Mouse (Mus musculus) adrenal gland (tissue): ENCODE data around the gene Grin2b.

ENCODE experiments used
- intact Hi-C: fragments of 180-260 bp; cut with DNase I; formaldehyde crosslinking; loops from one replicate; pipeline ENCODE4 v1.15.1; 2025

Grin2b gene

DNA sequence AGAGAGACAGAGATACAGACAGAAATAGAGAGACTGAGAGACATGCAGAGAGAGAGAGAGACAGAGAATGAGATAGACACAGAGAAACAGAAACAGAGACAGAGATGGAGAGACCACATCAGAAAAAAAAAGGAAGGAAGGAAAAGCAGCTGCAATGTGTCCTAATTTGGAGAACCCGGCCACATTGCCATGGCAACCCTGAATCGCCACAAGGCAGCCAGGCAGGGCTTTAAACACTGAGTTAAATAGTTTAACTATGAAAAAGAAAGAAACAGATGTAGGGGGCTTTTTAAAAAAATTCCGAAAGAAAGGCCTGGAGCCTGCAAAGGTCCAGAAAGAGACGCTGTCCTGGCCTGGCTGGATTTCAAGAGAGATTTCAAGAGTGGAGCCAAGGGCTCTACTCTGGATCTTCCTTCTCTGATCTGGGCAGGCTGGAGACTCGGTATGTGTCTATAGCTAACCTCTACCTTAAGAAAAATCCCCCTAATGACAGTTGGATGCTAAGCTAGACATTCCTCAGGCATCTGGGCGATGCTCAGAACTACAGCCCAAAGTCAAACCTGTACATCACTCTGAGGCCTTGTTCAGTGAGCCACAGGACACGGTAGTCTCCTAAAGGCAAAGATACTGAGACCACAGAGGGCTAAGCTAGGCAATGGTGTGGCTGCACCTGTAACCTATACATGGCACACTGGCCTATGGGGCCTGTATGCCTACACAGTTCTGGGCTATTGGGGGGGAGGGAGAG is 162.8 kb downstream of the Grin2b start:
- intact Hi-C loops: no loop called here

DNA sequence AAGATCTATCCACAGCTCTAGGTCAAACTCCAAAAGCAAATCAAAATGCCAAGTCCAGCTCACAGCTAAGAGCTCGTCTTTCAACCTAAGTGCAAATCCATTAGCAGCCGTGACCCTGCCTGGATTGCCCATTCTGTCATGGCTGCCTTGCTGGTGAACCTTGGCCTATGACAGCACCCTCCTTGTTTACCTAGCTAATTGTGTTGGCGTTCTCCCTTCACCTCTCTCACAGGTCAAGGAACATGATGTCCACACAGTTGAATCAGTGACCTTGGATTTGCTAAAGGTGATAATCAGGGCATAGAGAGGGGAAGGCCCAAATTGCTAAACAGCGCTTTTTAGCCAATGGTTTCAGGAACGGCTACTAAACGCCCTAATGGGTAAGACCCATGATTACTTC is 165.2 kb downstream of the Grin2b start:
- intact Hi-C loops: no loop called here

DNA sequence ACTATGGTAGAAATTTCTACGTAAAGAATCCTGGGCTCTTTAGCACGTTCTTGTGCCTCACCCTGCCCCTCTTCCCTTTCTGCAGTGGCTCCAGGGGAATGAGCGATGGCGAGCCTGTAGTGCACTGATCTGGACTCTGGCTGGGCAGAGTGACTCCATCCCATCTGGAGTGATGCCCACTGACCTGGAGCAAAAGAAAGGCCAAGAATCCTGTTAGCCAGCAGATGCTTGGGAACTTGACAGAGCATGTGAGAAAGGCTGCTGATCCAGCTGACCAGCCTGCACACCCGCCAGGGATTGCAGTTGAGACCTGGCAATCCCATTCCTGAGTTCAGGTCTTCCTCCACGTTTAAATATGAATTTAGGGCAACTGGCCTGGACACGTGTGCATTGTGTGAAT is 178.6 kb downstream of the Grin2b start:
- intact Hi-C loops: no loop called here

DNA sequence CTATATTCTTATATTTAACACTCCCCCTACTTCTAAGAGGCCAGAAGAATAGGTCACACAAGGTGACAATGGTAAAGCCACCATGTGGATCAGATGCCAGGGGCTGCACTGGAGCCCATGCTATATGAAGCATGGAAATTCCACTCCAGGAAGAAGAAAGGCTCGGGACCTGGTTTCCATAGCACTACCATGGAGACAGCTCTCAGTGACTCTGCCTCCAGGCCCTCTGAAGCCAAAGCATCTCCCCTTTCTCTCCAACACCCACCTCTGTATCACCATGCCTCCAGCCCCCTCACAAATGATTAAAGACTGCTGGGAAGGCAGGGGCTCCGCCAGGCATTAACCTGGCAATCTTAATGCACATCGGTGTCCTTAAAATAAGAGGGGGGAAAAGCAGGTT is 179.4 kb downstream of the Grin2b start:
- intact Hi-C loops: no loop called here

DNA sequence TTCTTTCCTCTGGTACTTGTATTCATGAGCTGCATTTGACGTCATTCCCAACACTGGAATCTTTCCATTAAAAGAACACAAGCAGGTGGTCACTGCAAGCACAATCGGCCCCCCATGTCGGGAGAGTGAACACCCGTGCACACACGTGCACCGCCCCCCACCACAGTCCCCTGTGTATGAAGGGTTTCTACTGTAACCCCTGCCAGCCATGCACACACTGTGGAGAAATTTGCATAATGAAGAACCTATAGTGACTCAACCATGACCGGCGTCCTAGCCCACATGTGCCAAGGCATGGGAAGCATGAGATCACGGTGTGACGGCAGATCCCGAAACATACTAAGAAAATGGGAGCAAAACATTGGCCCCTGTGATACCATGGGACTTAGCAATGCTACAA is 179.9 kb downstream of the Grin2b start:
- intact Hi-C loops: no loop called here

DNA sequence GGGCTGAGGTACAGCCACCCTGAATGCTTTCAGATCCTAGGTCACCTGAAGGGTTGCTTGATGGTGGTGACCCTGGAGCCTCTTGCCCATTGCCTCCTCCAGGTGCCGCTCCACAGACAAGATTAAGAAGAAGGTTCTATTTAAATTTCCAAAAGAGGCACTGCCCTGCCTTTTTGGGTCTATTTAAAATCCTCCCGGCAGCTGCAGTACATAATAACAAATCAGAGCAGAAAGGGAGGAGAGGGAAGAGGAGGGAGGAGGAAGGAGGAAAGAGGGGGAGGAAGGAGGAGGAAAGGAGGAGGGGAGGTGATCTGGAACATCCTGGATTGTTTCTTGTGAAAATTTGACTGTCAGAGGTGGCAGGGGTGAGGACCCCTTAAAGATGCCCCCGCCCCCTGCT is 197.2 kb downstream of the Grin2b start:
- intact Hi-C loops: no loop called here

DNA sequence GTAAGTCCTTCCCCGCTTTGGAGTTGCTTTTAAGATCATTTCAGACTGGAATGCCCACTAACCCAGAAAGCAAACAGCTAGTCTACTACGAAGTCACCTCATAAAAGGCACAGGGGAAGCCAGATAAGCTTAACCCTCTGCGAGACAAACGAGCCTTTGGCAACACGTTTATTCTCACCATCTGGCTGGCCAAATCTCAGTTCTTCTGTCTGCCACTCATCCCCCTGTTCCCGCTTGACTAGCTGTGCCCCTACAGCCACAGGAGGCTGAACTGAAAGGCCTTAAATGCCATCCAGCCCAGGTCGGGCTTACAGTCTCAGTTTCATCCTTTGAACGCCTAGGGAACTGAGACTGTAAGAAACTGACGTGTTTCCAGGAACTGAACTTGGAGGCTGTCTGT is 200.8 kb downstream of the Grin2b start:
- intact Hi-C loops: no loop called here

DNA sequence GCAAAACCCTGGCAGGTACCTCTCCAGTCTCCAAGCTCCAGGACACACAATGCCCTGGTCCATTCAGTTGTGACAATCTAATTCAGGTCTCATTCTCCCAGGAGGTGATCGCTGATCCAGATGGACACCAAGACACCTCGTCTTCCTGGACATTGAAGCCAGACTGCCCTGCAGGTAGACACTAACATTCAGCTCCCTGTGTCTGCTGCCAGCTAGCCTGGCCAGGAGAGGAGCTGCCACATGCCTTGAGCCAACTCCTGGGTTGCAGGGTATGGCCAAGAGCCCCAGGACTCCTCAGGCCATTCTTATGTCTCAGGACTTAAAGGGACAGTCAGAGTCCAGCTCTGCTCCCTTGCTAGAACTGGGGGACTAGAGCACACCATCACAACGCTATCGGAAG is 201.8 kb downstream of the Grin2b start:
- intact Hi-C loops: no loop called here

DNA sequence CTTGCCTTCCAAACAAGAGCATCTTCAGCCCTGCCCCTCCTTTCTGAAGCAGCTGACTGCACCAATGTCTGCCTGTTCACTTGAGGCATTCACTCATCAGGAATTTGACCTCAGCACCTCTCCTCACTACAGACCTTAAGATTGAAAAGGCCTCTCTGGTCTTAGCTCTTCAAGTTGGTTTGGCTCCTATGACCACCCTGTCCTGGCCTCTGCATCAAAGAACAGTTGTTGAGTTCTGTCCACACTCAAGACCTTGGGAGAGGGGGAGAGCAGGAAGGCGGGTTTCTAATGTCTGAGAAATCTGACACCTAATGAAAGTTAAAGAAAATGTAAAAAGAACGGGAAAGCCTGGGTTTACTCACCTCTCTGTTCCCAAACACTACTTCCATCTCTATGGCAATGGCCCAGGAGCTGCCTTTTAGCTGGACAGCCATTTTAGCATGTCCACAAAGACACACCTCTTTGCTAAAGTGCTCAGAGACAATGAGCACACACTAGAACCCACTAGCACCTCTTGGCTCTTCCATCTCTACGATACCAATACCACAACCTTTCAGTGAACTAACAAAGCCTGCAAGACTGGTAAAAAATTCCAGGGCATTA is 202.5 kb downstream of the Grin2b start:
- intact Hi-C loops: no loop called here

DNA sequence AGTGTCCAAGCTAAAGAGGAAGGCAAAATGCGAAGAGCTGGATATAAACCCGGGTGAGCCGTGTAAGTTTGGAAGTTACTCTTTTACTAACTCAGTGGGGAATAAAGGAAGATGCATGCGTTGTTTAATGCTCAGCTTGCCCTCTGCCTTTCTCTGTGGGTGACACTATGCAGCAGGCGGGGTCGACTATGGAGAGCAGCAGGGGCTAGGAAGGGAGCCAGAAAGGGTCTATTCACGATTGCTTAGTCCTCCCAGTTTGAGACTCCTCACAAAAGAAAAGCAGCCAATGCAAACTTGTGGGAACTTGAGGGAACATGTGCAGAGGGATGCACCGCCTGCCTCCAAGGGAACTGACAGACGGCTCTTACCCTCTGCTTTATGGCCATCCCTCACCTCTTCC is 211.5 kb downstream of the Grin2b start:
- intact Hi-C loops: no loop called here

DNA sequence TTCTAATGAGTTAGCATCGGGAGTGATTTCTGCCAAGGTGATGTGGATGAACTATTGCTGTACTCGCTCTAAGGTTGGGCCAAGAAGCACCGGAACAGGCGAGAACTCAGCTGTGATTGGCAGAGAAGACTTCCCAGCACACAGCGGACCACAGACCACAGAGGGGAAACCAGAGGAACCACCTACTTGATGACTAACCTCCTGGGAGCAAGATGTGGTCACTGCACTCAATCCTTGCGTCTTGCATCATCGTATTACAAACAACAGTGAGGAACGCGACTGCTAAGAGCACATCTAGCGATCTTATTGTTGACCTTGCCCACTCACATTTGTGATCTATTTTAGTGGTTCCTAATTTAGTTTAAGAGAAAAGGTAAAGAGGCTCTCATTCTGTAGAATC is 213.7 kb downstream of the Grin2b start:
- intact Hi-C loops: no loop called here

DNA sequence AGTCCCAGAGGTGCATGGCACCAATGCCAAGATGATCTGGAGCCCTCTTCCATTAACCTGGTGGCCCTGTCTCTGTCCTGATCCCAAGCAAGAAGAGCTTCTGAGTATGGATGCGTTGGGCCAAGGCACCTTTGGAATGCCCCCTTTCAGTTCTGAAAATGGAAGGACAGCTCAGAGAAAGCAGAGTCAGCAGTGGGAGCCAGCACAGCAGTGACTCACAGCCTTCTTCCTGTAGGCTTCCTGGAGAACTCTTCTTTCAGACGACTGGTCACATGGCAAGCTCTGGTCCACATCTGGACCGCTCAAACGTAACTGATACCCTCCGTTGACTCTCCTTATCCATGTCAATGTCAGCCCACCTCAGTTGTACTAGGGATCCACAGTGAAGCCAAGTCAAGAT is 221.6 kb downstream of the Grin2b start:
- intact Hi-C loops: no loop called here

DNA sequence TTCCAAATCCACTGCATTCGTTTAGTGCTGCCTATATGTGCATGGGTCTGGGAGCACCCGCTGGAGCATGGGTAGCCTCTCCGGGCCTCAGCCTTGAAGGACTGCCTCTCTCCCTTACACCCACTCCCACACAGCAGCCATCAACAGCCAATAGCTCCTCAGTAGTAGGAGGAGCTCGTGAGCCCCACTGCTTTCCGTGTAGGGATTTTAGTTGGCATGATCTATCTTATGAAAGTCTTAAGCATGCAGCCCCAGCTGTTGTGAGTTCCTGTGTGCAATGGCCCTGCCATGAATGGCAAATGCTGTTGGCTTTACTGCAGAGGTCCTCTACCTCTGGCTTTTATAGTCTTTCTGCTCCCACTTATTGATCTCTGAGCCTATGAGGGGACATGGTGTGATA is 227.8 kb downstream of the Grin2b start:
- intact Hi-C loops: no loop called here

DNA sequence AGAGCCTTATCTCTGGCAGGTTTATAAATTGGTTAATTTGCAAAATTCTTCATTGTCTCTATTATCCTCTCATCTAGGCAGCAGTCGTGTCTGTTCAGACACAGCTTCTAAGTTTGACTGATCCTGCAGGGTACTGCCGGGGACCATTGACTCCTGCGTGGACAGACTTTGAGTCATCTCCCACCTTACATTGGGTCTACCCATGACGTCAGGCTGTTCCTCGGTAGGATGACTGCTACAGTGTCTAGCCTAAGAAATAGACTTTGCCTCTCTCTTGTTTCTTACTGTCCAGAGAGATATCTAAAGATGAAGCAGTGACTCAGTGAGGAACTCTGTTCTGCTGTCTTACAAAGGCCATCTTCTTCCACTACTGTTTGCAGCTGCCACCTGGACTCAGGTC is 229.0 kb downstream of the Grin2b start:
- intact Hi-C loops: no loop called here

DNA sequence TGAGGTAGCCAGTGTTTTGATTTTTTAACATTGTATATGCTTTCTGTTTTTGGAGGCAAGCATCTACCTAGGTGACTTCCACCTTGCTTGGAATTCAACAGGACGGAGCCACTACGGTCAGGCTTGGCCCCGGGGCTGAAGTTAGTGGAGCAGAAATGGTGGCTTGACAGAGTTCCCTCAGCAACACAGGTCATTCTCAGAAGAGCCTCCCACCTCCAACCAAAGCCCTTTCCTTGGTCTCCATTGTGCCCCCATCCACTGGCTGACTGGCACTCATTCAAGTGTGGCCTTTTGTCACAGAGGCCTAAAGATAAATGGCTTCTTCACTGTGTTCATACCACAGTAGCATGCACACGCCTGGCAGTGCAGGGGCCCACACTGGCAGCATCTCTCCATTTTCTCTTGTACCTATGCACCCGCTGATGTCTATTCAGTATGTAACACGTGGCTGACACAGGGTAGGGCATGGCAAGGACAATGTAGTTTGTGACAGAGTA is 230.1 kb downstream of the Grin2b start:
- intact Hi-C loops: no loop called here

DNA sequence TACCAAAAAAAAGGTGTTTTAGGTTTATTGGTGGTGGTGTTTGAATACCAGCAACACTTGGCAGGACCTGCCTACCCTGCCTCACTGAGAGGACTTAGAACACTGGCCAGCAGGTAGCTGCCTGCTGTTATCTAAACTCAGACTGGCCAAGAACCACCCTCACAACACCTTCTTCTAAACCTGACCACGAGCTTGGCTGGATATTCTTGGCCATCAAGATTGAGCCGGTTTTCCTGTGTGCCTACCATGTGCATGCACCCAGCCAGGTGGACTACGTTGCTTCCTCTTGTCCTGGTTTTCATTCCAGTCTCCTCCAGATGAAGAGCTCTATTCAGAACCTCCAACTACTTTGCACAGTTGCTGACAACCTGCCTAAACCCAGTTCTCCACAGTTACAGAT is 240.4 kb downstream of the Grin2b start:
- intact Hi-C loops: no loop called here

DNA sequence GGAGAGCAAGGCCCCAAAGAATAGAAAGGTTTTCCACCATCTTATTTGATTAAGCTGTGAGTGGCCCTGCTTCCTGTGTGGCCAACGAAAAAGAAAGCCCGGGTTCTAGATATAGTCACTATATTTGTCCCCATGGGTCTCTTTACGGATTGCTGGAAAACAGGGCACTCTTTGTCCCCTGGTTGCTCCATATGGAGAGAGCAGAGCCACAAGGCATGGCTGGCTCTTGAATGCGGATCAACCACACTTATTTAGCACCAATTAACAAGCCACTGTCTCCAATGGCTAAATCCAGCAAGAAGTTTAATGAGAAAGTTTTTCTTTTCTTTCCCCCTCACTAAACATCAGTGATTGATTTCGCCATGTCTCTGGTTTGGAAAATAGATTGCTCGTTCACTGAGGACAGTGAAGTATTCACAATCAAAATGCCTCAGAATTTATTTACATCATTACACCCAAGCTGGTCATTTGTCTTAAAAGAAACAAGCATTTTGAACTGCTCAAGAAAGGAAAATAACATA is 240.9 kb downstream of the Grin2b start:
- intact Hi-C loops: no loop called here

DNA sequence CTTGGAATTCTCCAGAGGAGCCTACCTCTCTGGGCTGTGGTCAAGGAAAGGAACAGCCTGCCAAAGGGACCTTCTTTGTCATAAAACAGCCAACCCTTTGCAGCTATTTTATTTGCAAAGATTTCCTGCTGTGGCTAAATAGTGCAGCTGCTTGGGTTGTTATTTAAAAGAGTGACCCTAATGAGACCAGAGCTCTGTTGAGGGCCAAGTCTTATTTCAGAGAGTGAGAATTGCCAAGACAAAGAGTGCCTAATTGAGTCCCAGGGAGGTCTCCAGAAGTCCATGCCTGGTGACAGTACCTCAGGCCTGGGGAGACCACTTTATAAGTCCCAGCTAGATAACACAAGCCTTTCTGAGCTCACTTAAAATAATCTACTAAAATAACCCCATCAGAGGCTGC is 255.6 kb downstream of the Grin2b start:
- intact Hi-C loops: no loop called here

DNA sequence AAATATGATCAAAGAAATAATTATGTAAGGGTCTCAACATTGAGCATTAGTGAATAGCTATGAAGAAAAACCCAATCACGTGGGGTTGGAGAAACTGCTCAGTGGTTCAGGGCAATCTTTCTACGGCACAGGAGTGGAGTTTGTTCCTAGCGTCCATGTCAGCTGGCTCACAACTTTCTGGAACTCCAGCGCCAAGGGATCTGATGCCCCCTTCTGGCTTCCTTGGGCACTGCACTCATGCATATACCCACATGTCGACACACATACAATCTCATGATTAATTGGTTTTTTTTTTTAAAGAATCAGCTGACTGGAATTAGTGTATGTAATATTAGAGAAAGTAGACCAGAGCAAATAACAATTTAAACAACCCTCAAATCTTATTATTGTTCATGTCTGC is 258.7 kb downstream of the Grin2b start:
- intact Hi-C loops: no loop called here

DNA sequence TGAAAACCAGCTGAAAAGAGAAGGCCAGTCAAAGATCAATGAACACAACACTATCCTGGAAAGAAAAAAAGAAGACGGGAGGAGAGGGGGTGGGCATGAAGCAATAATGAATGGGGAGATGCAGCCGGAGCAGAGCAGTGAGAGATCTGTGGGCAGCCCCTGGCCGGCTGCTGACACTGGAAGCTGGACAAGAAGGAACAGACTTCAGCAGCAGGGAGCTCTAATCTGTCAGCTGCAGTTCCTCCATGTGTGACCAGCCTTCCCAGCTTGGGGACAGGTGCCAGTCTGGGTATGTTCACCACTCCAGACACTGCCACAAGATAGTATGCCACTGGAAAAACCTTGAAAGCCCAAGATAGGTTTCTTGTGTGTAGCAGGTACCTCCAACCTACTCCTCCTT is 261.2 kb downstream of the Grin2b start:
- intact Hi-C loops: no loop called here

DNA sequence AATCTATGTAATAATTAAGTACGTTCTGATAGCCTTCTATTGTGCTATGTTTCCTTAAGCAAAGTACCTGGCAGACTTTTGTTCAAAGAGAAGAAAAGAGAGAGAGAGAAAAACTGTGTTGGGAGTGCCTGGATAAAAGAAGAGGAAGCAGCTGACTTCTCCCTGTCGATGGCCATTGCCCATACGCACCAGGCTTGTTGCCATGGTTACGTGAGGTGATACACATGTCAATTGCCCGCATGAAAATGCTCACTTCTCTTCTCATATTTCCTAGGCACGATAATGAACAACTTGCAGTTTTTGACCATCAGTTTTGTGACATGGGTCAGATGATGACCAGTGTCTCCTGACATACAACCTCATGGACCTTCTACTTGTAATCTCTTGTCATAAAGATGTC is 262.2 kb downstream of the Grin2b start:
- intact Hi-C loops: no loop called here

DNA sequence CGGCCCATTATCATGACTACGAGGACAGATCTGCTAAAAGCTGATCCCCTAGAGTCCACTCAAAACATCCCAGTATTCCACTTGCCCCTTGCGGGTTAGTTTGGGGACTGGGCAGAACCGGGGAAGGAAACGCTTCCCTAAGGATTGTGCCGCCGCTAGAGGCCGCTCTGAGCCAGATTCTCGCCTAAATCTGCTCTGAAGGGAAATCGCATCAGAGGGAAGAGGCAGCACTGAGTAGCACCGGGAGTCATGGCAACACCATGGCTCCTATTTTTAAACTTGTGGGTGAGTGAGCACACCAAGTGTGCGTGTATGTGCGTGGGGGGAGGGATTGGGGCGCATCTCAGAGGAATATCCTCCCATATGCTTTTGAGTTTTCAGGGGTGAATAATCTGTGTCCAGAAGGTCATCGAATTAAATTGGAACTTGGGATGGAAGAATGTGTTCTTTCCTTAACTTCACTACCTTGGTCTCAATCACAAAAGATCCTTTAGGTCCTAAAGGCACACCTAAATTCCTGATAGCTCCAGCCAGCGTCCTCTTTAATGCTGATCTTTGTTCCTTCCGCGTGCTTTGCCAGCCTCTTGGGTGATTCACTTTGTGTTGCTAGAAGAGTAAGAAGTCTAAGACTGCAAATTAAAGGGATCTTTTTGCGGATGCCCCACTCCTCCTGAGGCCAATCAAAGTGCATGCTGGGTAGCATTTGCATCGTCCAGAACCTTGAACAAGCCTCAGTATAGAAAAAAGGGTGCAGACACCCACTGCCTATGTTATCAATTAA is 265.6 kb downstream of the Grin2b start:
- intact Hi-C loops: loop anchor here (2.0 to 5.0 kb wide), 3 partner anchors 189 to 445 kb away; no protein-coding TSS in a partner anchor
